Mouse (Mus musculus): ENCODE measurements around the gene Nkx2-3.

DNA sequence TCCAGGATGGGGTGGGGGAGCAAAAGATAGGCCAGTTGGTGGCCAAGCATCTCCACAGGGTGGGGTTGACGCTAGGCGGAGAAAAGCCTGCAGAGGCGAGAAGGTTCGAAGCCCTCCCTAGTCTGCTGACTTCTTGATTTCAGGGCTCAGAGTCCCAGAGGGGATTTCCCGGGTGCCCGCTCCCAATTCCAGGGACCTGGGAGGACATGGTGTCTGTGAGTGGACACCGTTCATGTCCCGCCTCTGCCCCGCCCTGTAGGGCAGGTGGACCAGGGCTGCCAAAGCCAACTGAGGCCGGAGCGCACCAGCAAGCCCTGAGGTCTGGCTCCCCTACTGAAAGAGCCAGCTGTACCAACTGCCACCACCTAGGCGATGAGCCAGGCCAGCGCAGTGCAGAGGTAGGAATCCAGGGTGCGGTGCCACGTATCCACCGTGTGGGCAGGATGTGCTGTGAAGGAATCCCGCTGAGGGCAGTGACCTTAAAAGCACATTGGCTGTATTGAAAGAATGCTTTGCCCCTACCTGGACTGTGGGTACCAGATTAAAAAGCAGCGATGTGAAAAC, 7.9 kb downstream of the Nkx2-3 start:
- TF ChIP-seq CTCF (IDR thresholded peaks at IDR 0.05; ENCODE audit: insufficient read depth, low read length) (no peak), POLR2A (IDR thresholded peaks at IDR 0.05; ENCODE audit: borderline replicate concordance, extremely low read depth, low read depth, low read length) (no peak)

All from lung, adult 2 months (tissue).